Mouse (Mus musculus): Measurements from ENCODE around the gene Fbln2. TPM values are rescaled to one million over a fixed set of nuclear protein-coding genes. Genes with fewer than 3 reads are reported as not detected.

The Fbln2 gene
- polyA plus RNA-seq, 1 experiment from 2014 or later = 35.5 TPM

- peaks cover 16% of the 10 kb centered on the region; the same call in 1 of the 2 replicates for H3K4me1 ChIP-seq (ENCODE audit: control insufficient read depth, insufficient read depth, low read length)
- peak overlapping the region; percentile 30 for H3K4me3 ChIP-seq (ENCODE audit: low read depth, low read length)
- no peaks in the 10 kb centered on the region for H3K27me3 ChIP-seq (ENCODE audit: control insufficient read depth, insufficient read depth, low read length)
- H3K36me3 ChIP-seq (ENCODE audit: control insufficient read depth, insufficient read depth, low read length) = no peaks in the 10 kb centered on the region
- no peak overlapping the region for H3K27ac ChIP-seq (ENCODE audit: low read length)
- H3K4me2 ChIP-seq (replicated peaks; ENCODE audit: low read depth, low read length) = peak overlapping the region; percentile 47
- ATAC-seq (ENCODE audit: insufficient number of reproducible peaks, insufficient read depth, low FRiP score, low read depth) = peak; percentile 69
- H3K9me3 ChIP-seq (ENCODE audit: control insufficient read depth, low read depth, low read length) = no peaks in the 10 kb centered on the region
- H3K9ac ChIP-seq (replicated peaks; ENCODE audit: low read depth, low read length) = peak overlapping the region; percentile 18; the same call in 1 of the 2 replicates
- WGBS = under 1% methylated on average over 29 of the region's 29 CpGs
Observed at GRCm38 (mm10) chr6:91212571-91212970, 316 bp downstream of the Fbln2 start.

- Histone ChIP-seq H3K9me3 (ENCODE audit: control insufficient read depth, low read depth, low read length) (no peaks in the 10 kb centered on the region), H3K36me3 (ENCODE audit: control insufficient read depth, insufficient read depth, low read length) (no peaks in the 10 kb centered on the region), H3K9ac (replicated peaks; ENCODE audit: low read depth, low read length) (no peak overlapping the region), H3K4me2 (replicated peaks; ENCODE audit: low read depth, low read length) (peak overlapping the region; percentile 47), H3K4me3 (ENCODE audit: low read depth, low read length) (peak overlapping the region; percentile 30; the same call in 1 of the 2 replicates), H3K27ac (ENCODE audit: low read length) (no peak overlapping the region), H3K4me1 (ENCODE audit: control insufficient read depth, insufficient read depth, low read length) (peaks cover 16% of the 10 kb centered on the region; the same call in 1 of the 2 replicates), H3K27me3 (ENCODE audit: control insufficient read depth, insufficient read depth, low read length) (no peaks in the 10 kb centered on the region)
- WGBS = 60% methylated on average over 21 of the region's 21 CpGs
- ATAC-seq (ENCODE audit: insufficient number of reproducible peaks, insufficient read depth, low FRiP score, low read depth) = no peak
Observed at GRCm38 (mm10) chr6:91213287-91214218, 1.3 kb downstream of the Fbln2 start.

GRCm38 (mm10) chr6:91215454-91215853 lies 3.2 kb downstream of the Fbln2 start:
- no peak for ATAC-seq (ENCODE audit: insufficient number of reproducible peaks, insufficient read depth, low FRiP score, low read depth)
- WGBS = 64% methylated on average over 1 of the region's 1 CpGs
- H3K27ac ChIP-seq (ENCODE audit: low read length) = no peak overlapping the region
- no peak overlapping the region for H3K4me2 ChIP-seq (replicated peaks; ENCODE audit: low read depth, low read length)
- no peaks in the 10 kb centered on the region for H3K36me3 ChIP-seq (ENCODE audit: control insufficient read depth, insufficient read depth, low read length)
- H3K9ac ChIP-seq (replicated peaks; ENCODE audit: low read depth, low read length) = no peak overlapping the region
- peaks cover 6% of the 10 kb centered on the region; the same call in 1 of the 2 replicates for H3K4me1 ChIP-seq (ENCODE audit: control insufficient read depth, insufficient read depth, low read length)
- H3K27me3 ChIP-seq (ENCODE audit: control insufficient read depth, insufficient read depth, low read length) = no peaks in the 10 kb centered on the region
- H3K9me3 ChIP-seq (ENCODE audit: control insufficient read depth, low read depth, low read length) = no peaks in the 10 kb centered on the region
- H3K4me3 ChIP-seq (ENCODE audit: low read depth, low read length) = no peak overlapping the region

- Histone ChIP-seq H3K36me3 (ENCODE audit: control insufficient read depth, insufficient read depth, low read length) (no peaks in the 10 kb centered on the region), H3K4me2 (replicated peaks; ENCODE audit: low read depth, low read length) (no peak overlapping the region), H3K9me3 (ENCODE audit: control insufficient read depth, low read depth, low read length) (no peaks in the 10 kb centered on the region), H3K4me1 (ENCODE audit: control insufficient read depth, insufficient read depth, low read length) (no peaks in the 10 kb centered on the region), H3K4me3 (ENCODE audit: low read depth, low read length) (no peak overlapping the region), H3K9ac (replicated peaks; ENCODE audit: low read depth, low read length) (no peak overlapping the region), H3K27ac (ENCODE audit: low read length) (no peak overlapping the region), H3K27me3 (ENCODE audit: control insufficient read depth, insufficient read depth, low read length) (no peaks in the 10 kb centered on the region)
- ATAC-seq (ENCODE audit: insufficient number of reproducible peaks, insufficient read depth, low FRiP score, low read depth) = no peak
- 59% methylated on average over 9 of the region's 9 CpGs for WGBS
Observed at GRCm38 (mm10) chr6:91218445-91218844, 6.2 kb downstream of the Fbln2 start.

GRCm38 (mm10) chr6:91218871-91219270 lies 6.6 kb downstream of the Fbln2 start:
- Histone ChIP-seq H3K4me1 (ENCODE audit: control insufficient read depth, insufficient read depth, low read length) (no peaks in the 10 kb centered on the region), H3K9ac (replicated peaks; ENCODE audit: low read depth, low read length) (no peak overlapping the region), H3K36me3 (ENCODE audit: control insufficient read depth, insufficient read depth, low read length) (no peaks in the 10 kb centered on the region), H3K27me3 (ENCODE audit: control insufficient read depth, insufficient read depth, low read length) (no peaks in the 10 kb centered on the region), H3K4me3 (ENCODE audit: low read depth, low read length) (no peak overlapping the region), H3K4me2 (replicated peaks; ENCODE audit: low read depth, low read length) (no peak overlapping the region), H3K9me3 (ENCODE audit: control insufficient read depth, low read depth, low read length) (no peaks in the 10 kb centered on the region), H3K27ac (ENCODE audit: low read length) (no peak overlapping the region)
- WGBS = 52% methylated on average over 3 of the region's 3 CpGs
- ATAC-seq (ENCODE audit: insufficient number of reproducible peaks, insufficient read depth, low FRiP score, low read depth) = no peak

GRCm38 (mm10) chr6:91220062-91220461 lies 7.8 kb downstream of the Fbln2 start:
- H3K9me3 ChIP-seq (ENCODE audit: control insufficient read depth, low read depth, low read length) = no peaks in the 10 kb centered on the region
- H3K4me2 ChIP-seq (replicated peaks; ENCODE audit: low read depth, low read length) = no peak overlapping the region
- no peak for ATAC-seq (ENCODE audit: insufficient number of reproducible peaks, insufficient read depth, low FRiP score, low read depth)
- no peaks in the 10 kb centered on the region for H3K27me3 ChIP-seq (ENCODE audit: control insufficient read depth, insufficient read depth, low read length)
- no peak overlapping the region for H3K27ac ChIP-seq (ENCODE audit: low read length)
- H3K36me3 ChIP-seq (ENCODE audit: control insufficient read depth, insufficient read depth, low read length) = no peaks in the 10 kb centered on the region
- H3K4me1 ChIP-seq (ENCODE audit: control insufficient read depth, insufficient read depth, low read length) = no peaks in the 10 kb centered on the region
- H3K9ac ChIP-seq (replicated peaks; ENCODE audit: low read depth, low read length) = no peak overlapping the region
- H3K4me3 ChIP-seq (ENCODE audit: low read depth, low read length) = no peak overlapping the region

GRCm38 (mm10) chr6:91221094-91221493 lies 8.8 kb downstream of the Fbln2 start:
- Histone ChIP-seq H3K4me1 (ENCODE audit: control insufficient read depth, insufficient read depth, low read length) (no peaks in the 10 kb centered on the region), H3K27me3 (ENCODE audit: control insufficient read depth, insufficient read depth, low read length) (no peaks in the 10 kb centered on the region), H3K27ac (ENCODE audit: low read length) (no peak overlapping the region), H3K9ac (replicated peaks; ENCODE audit: low read depth, low read length) (no peak overlapping the region), H3K36me3 (ENCODE audit: control insufficient read depth, insufficient read depth, low read length) (no peaks in the 10 kb centered on the region), H3K9me3 (ENCODE audit: control insufficient read depth, low read depth, low read length) (no peaks in the 10 kb centered on the region), H3K4me3 (ENCODE audit: low read depth, low read length) (no peak overlapping the region), H3K4me2 (replicated peaks; ENCODE audit: low read depth, low read length) (no peak overlapping the region)
- no peak for ATAC-seq (ENCODE audit: insufficient number of reproducible peaks, insufficient read depth, low FRiP score, low read depth)
- 3% methylated on average over 3 of the region's 3 CpGs for WGBS

- Histone ChIP-seq H3K27ac (ENCODE audit: low read length) (no peak overlapping the region), H3K4me1 (ENCODE audit: control insufficient read depth, insufficient read depth, low read length) (no peaks in the 10 kb centered on the region), H3K36me3 (ENCODE audit: control insufficient read depth, insufficient read depth, low read length) (no peaks in the 10 kb centered on the region), H3K9ac (replicated peaks; ENCODE audit: low read depth, low read length) (no peak overlapping the region), H3K27me3 (ENCODE audit: control insufficient read depth, insufficient read depth, low read length) (no peaks in the 10 kb centered on the region), H3K4me3 (ENCODE audit: low read depth, low read length) (no peak overlapping the region), H3K4me2 (replicated peaks; ENCODE audit: low read depth, low read length) (no peak overlapping the region), H3K9me3 (ENCODE audit: control insufficient read depth, low read depth, low read length) (no peaks in the 10 kb centered on the region)
- ATAC-seq (ENCODE audit: insufficient number of reproducible peaks, insufficient read depth, low FRiP score, low read depth) = no peak; the same call in 1 of the 2 replicates
- WGBS = 53% methylated on average over 10 of the region's 10 CpGs
Observed at GRCm38 (mm10) chr6:91222694-91223346, 10.6 kb downstream of the Fbln2 start.

Measured in stomach, embryonic 14.5 days (tissue).